Mouse (Mus musculus): ENCODE results near the gene Tmem214. TPM values are rescaled to one million over a fixed set of nuclear protein-coding genes. Genes with fewer than 3 reads are reported as not detected.

The Tmem214 gene
- polyA plus RNA-seq (2014; fragmentation: Nextera tagmentation; extraction: Ambion mirVana), result 42.1 and 47.3 TPM in 2 replicates

DNA sequence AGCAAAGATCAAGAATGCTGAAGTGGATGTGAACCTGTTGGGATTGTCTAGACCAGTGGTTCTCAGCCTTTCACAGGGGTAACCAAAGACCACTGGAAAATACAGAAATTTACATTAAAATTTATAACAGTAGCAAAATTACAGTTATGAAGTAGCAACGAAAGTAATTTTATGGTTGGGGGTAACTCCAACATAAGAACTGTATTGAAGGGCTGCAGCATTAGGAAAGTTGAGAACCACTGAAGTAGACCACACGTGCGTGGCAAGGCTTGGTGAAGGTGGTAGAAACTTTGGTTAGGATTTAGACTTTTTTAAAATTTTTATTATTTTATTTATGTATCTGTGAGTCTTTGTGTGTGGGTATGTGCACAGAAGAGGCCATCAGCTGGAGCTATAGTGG, at the start of gene Tmem214:
Tmem214 (plus strand) TSS at position 301 of the 400 bp plus-strand sequence.
- Histone ChIP-seq H3K4me2 (ENCODE audit: low read depth) (no peak within 1 kb of the TSS), H3K9me3 (ENCODE audit: control insufficient read depth, low read length) (no peaks in the 10 kb centered on the region), H3K27ac (ENCODE audit: low read depth, low read length) (no peak within 1 kb of the TSS), H3K4me3 (ENCODE audit: low read depth, low read length) (no peak within 1 kb of the TSS), H3K9ac (ENCODE audit: low read length) (no peak within 1 kb of the TSS), H3K4me1 (ENCODE audit: control insufficient read depth, insufficient read depth, low read length) (peaks cover 11% of the 10 kb centered on the region; the same call in 1 of the 2 replicates), H3K36me3 (ENCODE audit: control insufficient read depth, insufficient read depth, low read length) (peaks cover 9% of the 10 kb centered on the region), H3K27me3 (ENCODE audit: control insufficient read depth, insufficient read depth, low read length) (no peaks in the 10 kb centered on the region)
- 93% methylated on average over 3 of the region's 3 CpGs for WGBS
- DNase-seq (ENCODE audit: low spot score) (no peak), ATAC-seq (ENCODE audit: insufficient read depth, low FRiP score, low TSS enrichment) (no peak)

DNA sequence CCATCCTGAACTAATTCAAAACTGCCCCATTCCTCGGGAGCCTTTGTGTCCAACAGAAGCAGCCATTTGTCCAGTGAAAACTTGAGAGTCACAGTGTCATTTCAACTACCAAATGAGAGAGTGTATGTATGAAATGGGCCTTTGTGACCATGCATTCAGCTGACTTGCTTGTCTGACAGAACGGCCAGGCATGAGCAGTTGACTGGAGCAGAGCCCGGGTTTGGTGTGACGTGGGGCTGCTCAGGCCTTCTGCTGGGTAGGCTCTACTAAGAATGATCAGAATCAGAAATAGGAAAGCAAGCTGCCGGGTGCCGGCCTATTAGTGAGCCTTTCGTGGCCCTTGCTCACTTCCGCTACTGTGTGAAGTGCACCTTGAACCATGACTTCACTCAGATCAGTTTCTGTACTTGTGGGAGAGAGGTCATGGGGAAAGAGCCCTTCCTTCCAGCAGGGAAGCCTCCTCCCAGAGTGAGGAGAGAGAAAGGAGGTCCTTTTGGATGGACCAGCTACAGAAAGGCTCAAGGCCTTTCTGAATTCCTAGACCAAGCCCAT, 49.0 kb upstream of the Tmem214 start:
- no peak for ATAC-seq (ENCODE audit: insufficient read depth, low FRiP score, low TSS enrichment)

DNA sequence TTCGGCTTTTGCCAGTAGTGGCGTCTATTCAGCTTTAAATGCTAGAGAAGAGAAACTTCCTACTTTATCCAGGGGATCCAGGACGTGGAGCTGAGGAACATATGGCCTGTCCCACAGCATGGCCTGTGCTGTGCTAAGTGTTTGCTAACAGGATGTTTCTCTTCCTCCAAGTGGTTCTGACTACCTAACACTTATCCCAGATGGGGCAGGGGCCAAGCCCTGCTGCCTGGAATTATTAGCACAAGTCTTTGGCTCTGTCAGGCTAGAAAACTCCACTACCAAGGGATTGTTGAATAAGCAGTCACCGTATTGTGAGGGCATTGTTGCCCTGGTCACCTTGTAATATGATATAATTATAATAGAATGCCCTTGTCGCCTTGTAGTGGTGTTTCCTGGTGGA, 45.1 kb upstream of the Tmem214 start:
- 0 out of 2 replicates have a peak, but pooled peaks cover 2% of the 10 kb centered on the region for H3K4me1 ChIP-seq (ENCODE audit: control insufficient read depth, insufficient read depth, low read length)
- WGBS, result 78% methylated on average over 5 of the region's 5 CpGs

More for the DNA sequence above, 49.0 kb upstream of the Tmem214 start:
- Histone ChIP-seq H3K27ac (ENCODE audit: low read depth, low read length) (no peak overlapping the region), H3K36me3 (ENCODE audit: control insufficient read depth, insufficient read depth, low read length) (no peaks in the 10 kb centered on the region), H3K4me1 (ENCODE audit: control insufficient read depth, insufficient read depth, low read length) (peaks cover 8% of the 10 kb centered on the region), H3K27me3 (ENCODE audit: control insufficient read depth, insufficient read depth, low read length) (no peaks in the 10 kb centered on the region), H3K4me2 (ENCODE audit: low read depth) (no peak overlapping the region), H3K9ac (ENCODE audit: low read length) (no peak overlapping the region), H3K9me3 (ENCODE audit: control insufficient read depth, low read length) (no peaks in the 10 kb centered on the region), H3K4me3 (ENCODE audit: low read depth, low read length) (no peak overlapping the region)
- WGBS, result 84% methylated on average over 8 of the region's 8 CpGs
- no peak for DNase-seq (ENCODE audit: low spot score)

DNA sequence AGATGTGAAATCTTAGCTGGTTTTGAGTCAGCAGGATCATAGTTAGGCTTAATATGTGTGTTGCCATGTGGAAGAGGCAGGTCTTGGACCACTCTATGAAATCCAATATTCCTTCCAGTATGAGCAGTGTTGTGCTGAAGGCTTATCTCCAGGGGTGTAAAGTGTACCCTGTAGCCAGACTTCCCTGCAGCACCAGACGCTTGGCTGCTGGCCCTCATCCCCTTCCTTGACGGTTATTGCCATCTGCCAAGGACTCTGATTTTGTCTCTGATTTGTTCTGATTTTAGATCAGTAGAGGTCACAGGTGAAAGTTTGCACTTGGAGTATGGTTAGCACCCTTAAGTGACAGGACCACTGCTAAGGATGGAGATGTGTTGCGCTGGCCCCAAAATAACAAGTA, 44.7 kb upstream of the Tmem214 start:
- Histone ChIP-seq H3K27me3 (ENCODE audit: control insufficient read depth, insufficient read depth, low read length) (no peaks in the 10 kb centered on the region), H3K4me1 (ENCODE audit: control insufficient read depth, insufficient read depth, low read length) (0 out of 2 replicates have a peak, but pooled peaks cover 2% of the 10 kb centered on the region), H3K9ac (ENCODE audit: low read length) (no peak overlapping the region), H3K4me3 (ENCODE audit: low read depth, low read length) (no peak overlapping the region), H3K4me2 (ENCODE audit: low read depth) (no peak overlapping the region), H3K9me3 (ENCODE audit: control insufficient read depth, low read length) (no peaks in the 10 kb centered on the region), H3K36me3 (ENCODE audit: control insufficient read depth, insufficient read depth, low read length) (no peaks in the 10 kb centered on the region), H3K27ac (ENCODE audit: low read depth, low read length) (no peak overlapping the region)
- DNase-seq (ENCODE audit: low spot score) (no peak), ATAC-seq (ENCODE audit: insufficient read depth, low FRiP score, low TSS enrichment) (no peak)
- 89% methylated on average over 3 of the region's 3 CpGs for WGBS

More for the DNA sequence above, 45.1 kb upstream of the Tmem214 start:
- Histone ChIP-seq H3K4me3 (ENCODE audit: low read depth, low read length) (no peak overlapping the region), H3K4me2 (ENCODE audit: low read depth) (no peak overlapping the region), H3K9ac (ENCODE audit: low read length) (no peak overlapping the region), H3K36me3 (ENCODE audit: control insufficient read depth, insufficient read depth, low read length) (no peaks in the 10 kb centered on the region), H3K9me3 (ENCODE audit: control insufficient read depth, low read length) (no peaks in the 10 kb centered on the region), H3K27ac (ENCODE audit: low read depth, low read length) (no peak overlapping the region), H3K27me3 (ENCODE audit: control insufficient read depth, insufficient read depth, low read length) (no peaks in the 10 kb centered on the region)
- ATAC-seq (ENCODE audit: insufficient read depth, low FRiP score, low TSS enrichment) (no peak), DNase-seq (ENCODE audit: low spot score) (no peak)

DNA sequence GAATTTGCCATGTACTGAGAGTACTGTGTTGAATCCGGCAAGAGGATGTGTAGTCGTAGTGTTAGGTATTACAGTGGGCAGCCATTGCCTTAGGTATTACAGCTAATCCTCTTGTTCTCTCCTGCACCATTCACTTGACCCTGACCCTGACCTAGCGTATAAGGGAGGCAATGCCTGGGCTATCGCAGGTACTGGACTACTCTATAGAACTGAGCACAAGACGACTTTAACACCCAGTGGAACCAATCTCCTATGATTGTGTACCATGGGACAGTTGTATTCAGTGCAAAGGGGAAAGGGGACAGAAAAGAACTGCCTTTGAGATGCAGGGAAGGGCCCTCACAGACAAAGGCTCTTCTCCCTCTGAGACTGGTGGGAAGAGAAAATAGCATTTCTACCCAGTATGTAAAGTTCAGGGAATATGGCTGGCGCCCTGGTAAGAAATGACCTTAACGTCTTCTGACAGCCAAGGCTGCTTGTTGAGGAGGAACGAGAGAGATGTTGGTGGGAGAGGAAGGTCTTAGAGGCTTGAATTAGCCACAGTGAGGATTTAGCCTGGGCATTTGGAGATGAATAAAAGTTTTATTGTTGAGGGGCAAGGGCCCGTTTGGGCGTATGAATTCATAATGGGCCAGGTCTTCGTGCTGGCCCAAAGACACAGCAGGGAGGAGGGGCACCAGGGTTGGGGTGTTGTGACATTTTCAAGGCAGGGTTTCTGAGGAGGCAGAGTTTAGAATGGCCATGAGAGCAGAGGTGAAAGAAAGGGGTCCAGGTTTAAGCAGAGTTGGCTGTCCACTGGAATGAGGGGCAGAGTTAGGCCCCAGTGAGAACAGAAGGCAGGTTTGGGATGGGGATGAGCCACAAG, 43.5 kb upstream of the Tmem214 start:
- 83% methylated on average over 11 of the region's 11 CpGs for WGBS
- H3K9ac ChIP-seq (ENCODE audit: low read length), result no peak overlapping the region
- 0 out of 2 replicates have a peak, but pooled peaks cover 2% of the 10 kb centered on the region for H3K4me1 ChIP-seq (ENCODE audit: control insufficient read depth, insufficient read depth, low read length)
- no peak overlapping the region for H3K27ac ChIP-seq (ENCODE audit: low read depth, low read length)
- H3K4me2 ChIP-seq (ENCODE audit: low read depth), result no peak overlapping the region
- H3K4me3 ChIP-seq (ENCODE audit: low read depth, low read length), result no peak overlapping the region
- H3K36me3 ChIP-seq (ENCODE audit: control insufficient read depth, insufficient read depth, low read length), result no peaks in the 10 kb centered on the region
- H3K9me3 ChIP-seq (ENCODE audit: control insufficient read depth, low read length), result no peaks in the 10 kb centered on the region
- no peak for ATAC-seq (ENCODE audit: insufficient read depth, low FRiP score, low TSS enrichment)
- DNase-seq (ENCODE audit: low spot score), result no peak
- H3K27me3 ChIP-seq (ENCODE audit: control insufficient read depth, insufficient read depth, low read length), result no peaks in the 10 kb centered on the region

DNA sequence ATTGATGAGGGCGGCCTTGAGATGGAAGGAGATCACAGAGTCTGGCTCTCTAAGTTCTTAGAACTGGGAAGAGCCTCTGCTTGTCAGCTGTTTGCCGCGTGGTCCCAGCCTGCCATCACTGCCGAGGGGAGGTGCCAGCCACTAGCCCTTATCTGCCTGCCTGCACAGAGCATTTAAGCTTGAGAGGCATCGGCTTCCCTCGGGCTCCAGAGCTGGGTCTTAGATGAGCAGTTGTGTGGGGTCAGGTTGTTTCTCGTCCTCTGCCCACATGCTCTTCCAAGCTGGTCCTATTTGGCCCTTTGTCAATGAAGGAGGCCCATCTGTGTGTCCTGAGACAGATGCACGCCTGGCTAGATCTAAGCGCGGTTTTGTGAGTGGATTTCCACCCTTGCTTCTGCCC, 42.6 kb upstream of the Tmem214 start:
- no peak overlapping the region for H3K9ac ChIP-seq (ENCODE audit: low read length)
- H3K27ac ChIP-seq (ENCODE audit: low read depth, low read length), result no peak overlapping the region
- no peaks in the 10 kb centered on the region for H3K27me3 ChIP-seq (ENCODE audit: control insufficient read depth, insufficient read depth, low read length)
- H3K4me3 ChIP-seq (ENCODE audit: low read depth, low read length), result no peak overlapping the region
- 79% methylated on average over 10 of the region's 10 CpGs for WGBS
- no peaks in the 10 kb centered on the region for H3K36me3 ChIP-seq (ENCODE audit: control insufficient read depth, insufficient read depth, low read length)
- H3K4me2 ChIP-seq (ENCODE audit: low read depth), result no peak overlapping the region
- 0 out of 2 replicates have a peak, but pooled peaks cover 2% of the 10 kb centered on the region for H3K4me1 ChIP-seq (ENCODE audit: control insufficient read depth, insufficient read depth, low read length)
- no peaks in the 10 kb centered on the region for H3K9me3 ChIP-seq (ENCODE audit: control insufficient read depth, low read length)
- ATAC-seq (ENCODE audit: insufficient read depth, low FRiP score, low TSS enrichment), result no peak
- no peak for DNase-seq (ENCODE audit: low spot score)

DNA sequence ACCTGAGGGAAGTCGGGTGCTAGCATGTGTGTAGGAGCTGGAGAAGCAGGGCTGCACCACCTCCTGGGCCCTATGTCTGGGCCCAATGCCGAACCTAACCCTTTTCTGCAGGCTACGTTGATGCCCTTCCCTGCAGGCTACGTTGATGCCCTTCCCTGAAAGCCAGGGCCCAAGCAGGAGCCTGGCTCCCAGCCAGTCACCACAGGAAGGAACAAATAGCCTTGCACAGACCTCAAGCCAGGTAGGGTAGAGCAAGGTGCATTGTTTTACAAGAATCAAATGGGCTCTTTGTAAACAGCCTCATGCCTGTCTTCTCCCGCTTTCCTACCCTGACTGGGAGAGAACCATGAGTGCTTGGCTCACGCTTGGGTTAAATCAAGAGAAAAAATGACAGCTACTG, 42.0 kb upstream of the Tmem214 start:
- Histone ChIP-seq H3K27me3 (ENCODE audit: control insufficient read depth, insufficient read depth, low read length) (no peaks in the 10 kb centered on the region), H3K4me3 (ENCODE audit: low read depth, low read length) (no peak overlapping the region), H3K9me3 (ENCODE audit: control insufficient read depth, low read length) (no peaks in the 10 kb centered on the region), H3K4me2 (ENCODE audit: low read depth) (no peak overlapping the region), H3K4me1 (ENCODE audit: control insufficient read depth, insufficient read depth, low read length) (0 out of 2 replicates have a peak, but pooled peaks cover 2% of the 10 kb centered on the region), H3K36me3 (ENCODE audit: control insufficient read depth, insufficient read depth, low read length) (no peaks in the 10 kb centered on the region), H3K9ac (ENCODE audit: low read length) (no peak overlapping the region), H3K27ac (ENCODE audit: low read depth, low read length) (no peak overlapping the region)
- DNase-seq (ENCODE audit: low spot score) (no peak), ATAC-seq (ENCODE audit: insufficient read depth, low FRiP score, low TSS enrichment) (no peak)
- 87% methylated on average over 6 of the region's 6 CpGs for WGBS

DNA sequence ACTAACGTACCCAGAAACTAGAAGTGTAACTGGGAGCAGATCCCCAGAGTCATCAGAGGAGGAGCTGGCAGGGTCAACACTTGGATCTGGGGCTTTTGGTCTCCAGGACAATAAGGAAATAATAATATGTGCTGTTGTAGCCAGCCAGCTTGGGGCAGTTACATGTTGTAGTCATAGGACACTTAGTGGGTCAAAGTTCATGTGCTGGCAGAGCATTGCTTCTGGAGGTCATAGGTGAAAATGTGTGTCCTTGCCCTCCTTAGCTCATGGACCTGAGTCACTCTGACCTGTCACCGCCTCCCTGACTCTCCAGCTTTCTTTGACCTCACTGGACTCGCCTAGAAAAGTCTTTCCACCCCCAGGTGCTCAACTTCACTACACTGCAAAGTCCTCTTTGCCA, 34.4 kb upstream of the Tmem214 start:
- Histone ChIP-seq H3K9me3 (ENCODE audit: control insufficient read depth, low read length) (no peaks in the 10 kb centered on the region), H3K9ac (ENCODE audit: low read length) (no peak overlapping the region), H3K27ac (ENCODE audit: low read depth, low read length) (no peak overlapping the region), H3K4me1 (ENCODE audit: control insufficient read depth, insufficient read depth, low read length) (no peaks in the 10 kb centered on the region), H3K4me3 (ENCODE audit: low read depth, low read length) (no peak overlapping the region), H3K27me3 (ENCODE audit: control insufficient read depth, insufficient read depth, low read length) (no peaks in the 10 kb centered on the region), H3K36me3 (ENCODE audit: control insufficient read depth, insufficient read depth, low read length) (no peaks in the 10 kb centered on the region), H3K4me2 (ENCODE audit: low read depth) (no peak overlapping the region)
- WGBS, result 85% methylated on average over 3 of the region's 3 CpGs
- DNase-seq (ENCODE audit: low spot score) (no peak), ATAC-seq (ENCODE audit: insufficient read depth, low FRiP score, low TSS enrichment) (no peak)

DNA sequence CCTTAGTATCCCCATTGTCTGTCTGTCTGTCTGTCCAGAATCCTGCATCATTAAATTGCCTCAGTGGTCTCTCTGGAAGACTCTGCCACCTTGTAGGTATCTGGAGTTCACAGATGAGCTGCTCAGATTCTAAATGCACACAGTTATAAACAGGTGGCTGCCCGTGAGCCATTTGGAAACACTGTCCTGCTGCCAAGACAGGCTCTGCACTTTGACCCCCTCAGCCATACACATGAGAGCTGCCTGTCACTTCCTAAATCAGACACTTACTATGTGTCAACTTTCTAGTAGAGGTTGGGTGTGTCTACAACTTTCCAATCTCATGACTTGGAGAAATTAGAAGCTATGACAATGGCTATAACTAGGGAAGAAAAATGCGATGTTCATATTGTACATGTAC, 28.1 kb upstream of the Tmem214 start:
- no peak for ATAC-seq (ENCODE audit: insufficient read depth, low FRiP score, low TSS enrichment)
- no peaks in the 10 kb centered on the region for H3K27me3 ChIP-seq (ENCODE audit: control insufficient read depth, insufficient read depth, low read length)
- 90% methylated on average over 2 of the region's 2 CpGs for WGBS
- H3K4me2 ChIP-seq (ENCODE audit: low read depth), result no peak overlapping the region
- H3K36me3 ChIP-seq (ENCODE audit: control insufficient read depth, insufficient read depth, low read length), result no peaks in the 10 kb centered on the region
- no peak overlapping the region for H3K27ac ChIP-seq (ENCODE audit: low read depth, low read length)
- no peak for DNase-seq (ENCODE audit: low spot score)
- H3K4me3 ChIP-seq (ENCODE audit: low read depth, low read length), result no peak overlapping the region
- H3K9ac ChIP-seq (ENCODE audit: low read length), result no peak overlapping the region
- H3K9me3 ChIP-seq (ENCODE audit: control insufficient read depth, low read length), result no peaks in the 10 kb centered on the region
- no peaks in the 10 kb centered on the region for H3K4me1 ChIP-seq (ENCODE audit: control insufficient read depth, insufficient read depth, low read length)
